Mouse (Mus musculus) CH12.LX (cell line): ENCODE measurements at regions not wholly inside any gene's neighbourhood (a gene's known extent, or its start where the extent isn't known, plus 50 kb on each side); places are given as distances from the start of the nearest gene placed in this dataset.

Source experiments
- DNase-seq: peaks from one replicate; pipeline ENCODE4 v3.0.0-alpha.2; 2013; ENCODE audit errors: extremely low read depth
- H3K27ac ChIP-seq: 2 replicates; pipeline ENCODE4 v1.5.1; 2012; ENCODE audit warnings: low read depth, mild to moderate bottlenecking, control low read depth, moderate library complexity; ENCODE audit not compliant: insufficient read depth
- H3K27me3 ChIP-seq: replicated peaks from 2 replicates; pipeline ENCODE3; 2012; ENCODE audit warnings: inconsistent platforms
- H3K36me3 ChIP-seq, 2 experiments: replicated peaks in 1 of 2; 2 replicates each; pipeline versions ENCODE3 to v1.6.1; 2012; ENCODE audit warnings: inconsistent platforms in 1 of 2, low read length in 1 of 2, mild to moderate bottlenecking in 1 of 2, mixed read lengths in 1 of 2, moderate library complexity in 1 of 2; ENCODE audit not compliant: control insufficient read depth in 1 of 2, insufficient read depth in 1 of 2
- H3K4me1 ChIP-seq, 2 experiments: 2 replicates each; pipeline ENCODE4 v1.6.1; 2012; ENCODE audit warnings: inconsistent platforms in 1 of 2, moderate library complexity in 1 of 2; ENCODE audit not compliant: insufficient read depth in 2 of 2, control insufficient read depth in 1 of 2
- H3K4me2 ChIP-seq: 2 replicates; pipeline ENCODE4 v1.6.1; 2012; ENCODE audit warnings: low read depth, mild to moderate bottlenecking, control low read depth; ENCODE audit not compliant: poor library complexity, insufficient read depth, severe bottlenecking
- H3K4me3 ChIP-seq, 3 experiments: fragments of 150-350 bp in 1 of 3; sonication (generic) in 1 of 3; replicated peaks in 1 of 3; 2 replicates each; pipeline versions ENCODE3 to v1.5.1; 2011 to 2012; ENCODE audit warnings: low read depth in 2 of 3, low read length in 2 of 3, mild to moderate bottlenecking in 2 of 3, moderate library complexity in 2 of 3, control low read depth in 1 of 3, improper control_type of control experiment in 1 of 3, inconsistent platforms in 1 of 3, mixed read lengths in 1 of 3; ENCODE audit not compliant: poor library complexity in 1 of 3
- H3K79me2 ChIP-seq: replicated peaks from 2 replicates; pipeline ENCODE4 v1.6.1; 2012; ENCODE audit warnings: mild to moderate bottlenecking, moderate library complexity; ENCODE audit not compliant: control insufficient read depth, poor library complexity, insufficient read depth, severe bottlenecking; ENCODE audit errors: extremely low read depth
- H3K9ac ChIP-seq: 2 replicates; pipeline ENCODE4 v1.6.1; 2012; ENCODE audit warnings: low read depth, mild to moderate bottlenecking, control low read depth, moderate library complexity; ENCODE audit not compliant: insufficient read depth
- H3K9me3 ChIP-seq: replicated peaks from 2 replicates; pipeline ENCODE3; 2012; ENCODE audit warnings: low read length, inconsistent platforms, mixed read lengths
- BHLHE40 ChIP-seq: IDR thresholded peaks from 2 replicates; pipeline ENCODE4 v1.6.1; 2011; ENCODE audit warnings: mild to moderate bottlenecking, low read depth, low read length, improper control_type of control experiment
- CHD1 ChIP-seq: IDR thresholded peaks from 2 replicates; pipeline ENCODE4 v1.6.1; 2012; ENCODE audit warnings: low read depth, low read length, improper control_type of control experiment, inconsistent platforms
- CHD2 ChIP-seq: IDR thresholded peaks from 2 replicates; pipeline ENCODE4 v1.6.1; 2011; ENCODE audit warnings: low read length, improper control_type of control experiment
- CTCF ChIP-seq, 2 experiments: IDR thresholded peaks in 1 of 2; conservative IDR thresholded peaks in 1 of 2; 2 replicates each; pipeline ENCODE4 v1.5.1; 2011 to 2012; ENCODE audit warnings: low read depth in 2 of 2, low read length in 2 of 2, improper control_type of control experiment in 1 of 2, inconsistent platforms in 1 of 2, mild to moderate bottlenecking in 1 of 2, moderate library complexity in 1 of 2
- ELF1 ChIP-seq: IDR thresholded peaks from 2 replicates; pipeline ENCODE4 v1.6.1; 2014; ENCODE audit warnings: low read depth, mild to moderate bottlenecking, inconsistent platforms, low read length, improper control_type of control experiment
- ETS1 ChIP-seq: conservative IDR thresholded peaks from 2 replicates; pipeline ENCODE4 v1.6.1; 2012; ENCODE audit warnings: low read depth, mild to moderate bottlenecking, inconsistent platforms, low read length, improper control_type of control experiment, moderate library complexity
- GABPA ChIP-seq: IDR thresholded peaks from 2 replicates; pipeline ENCODE4 v1.6.1; 2012; ENCODE audit warnings: low read depth, low read length, improper control_type of control experiment, inconsistent platforms; ENCODE audit not compliant: insufficient replicate concordance
- IRF4 ChIP-seq: IDR thresholded peaks from 2 replicates; pipeline ENCODE4 v1.6.1; 2014; ENCODE audit warnings: low read depth, mild to moderate bottlenecking, inconsistent platforms, low read length, improper control_type of control experiment
- JUND ChIP-seq: conservative IDR thresholded peaks from 2 replicates; pipeline ENCODE4 v1.6.1; 2011; ENCODE audit warnings: low read depth, low read length, improper control_type of control experiment
- MAFK ChIP-seq: IDR thresholded peaks from 2 replicates; pipeline ENCODE4 v1.6.1; 2011; ENCODE audit warnings: low read length, improper control_type of control experiment; ENCODE audit not compliant: insufficient replicate concordance
- MAX ChIP-seq: IDR thresholded peaks from 2 replicates; pipeline ENCODE4 v1.6.1; 2011; ENCODE audit warnings: low read length, improper control_type of control experiment
- MAZ ChIP-seq: IDR thresholded peaks from 2 replicates; pipeline ENCODE4 v1.6.1; 2012; ENCODE audit warnings: low read depth, mild to moderate bottlenecking, inconsistent platforms, low read length, improper control_type of control experiment, moderate library complexity
- MYC ChIP-seq: IDR thresholded peaks from 2 replicates; pipeline ENCODE4 v1.6.1; 2011; ENCODE audit warnings: low read depth, mild to moderate bottlenecking, improper control_type of control experiment, low read length
- NRF1 ChIP-seq: IDR thresholded peaks from 2 replicates; pipeline ENCODE4 v1.6.1; 2014; ENCODE audit warnings: low read depth, mild to moderate bottlenecking, inconsistent platforms, low read length, improper control_type of control experiment, moderate library complexity
- POLR2AphosphoS2 ChIP-seq: IDR thresholded peaks from 2 replicates; pipeline ENCODE4 v1.6.1; 2011; ENCODE audit warnings: low read depth, low read length, improper control_type of control experiment
- RAD21 ChIP-seq: IDR thresholded peaks from 2 replicates; pipeline ENCODE4 v1.6.1; 2011; ENCODE audit warnings: low read depth, mild to moderate bottlenecking, low read length, improper control_type of control experiment, moderate library complexity
- SIN3A ChIP-seq: IDR thresholded peaks from 2 replicates; pipeline ENCODE4 v1.6.1; 2012; ENCODE audit warnings: low read length, improper control_type of control experiment, inconsistent platforms
- SMC3 ChIP-seq: IDR thresholded peaks from 2 replicates; pipeline ENCODE4 v1.6.1; 2011; ENCODE audit warnings: low read depth, low read length, improper control_type of control experiment
- TBP ChIP-seq: conservative IDR thresholded peaks from 2 replicates; pipeline ENCODE4 v1.6.1; 2011; ENCODE audit warnings: low read depth, low read length, improper control_type of control experiment
- TCF12 ChIP-seq: IDR thresholded peaks from 2 replicates; pipeline ENCODE4 v1.6.1; 2014; ENCODE audit warnings: low read depth, mild to moderate bottlenecking, inconsistent platforms, low read length, improper control_type of control experiment
- USF1 ChIP-seq: IDR thresholded peaks from 2 replicates; pipeline ENCODE4 v1.6.1; 2014; ENCODE audit warnings: low read depth, mild to moderate bottlenecking, inconsistent platforms, low read length, improper control_type of control experiment
- USF2 ChIP-seq: conservative IDR thresholded peaks from 2 replicates; pipeline ENCODE4 v1.6.1; 2011; ENCODE audit warnings: low read depth, low read length, improper control_type of control experiment
- ZKSCAN1 ChIP-seq: IDR thresholded peaks from 2 replicates; pipeline ENCODE4 v1.6.1; 2012; ENCODE audit warnings: low read depth, inconsistent platforms, low read length, improper control_type of control experiment, borderline replicate concordance
- ZMIZ1 ChIP-seq: IDR thresholded peaks from 2 replicates; pipeline ENCODE4 v1.6.1; 2012; ENCODE audit warnings: low read depth, mild to moderate bottlenecking, inconsistent platforms, low read length, improper control_type of control experiment
- ZNF384 ChIP-seq: IDR thresholded peaks from 2 replicates; pipeline ENCODE4 v1.6.1; 2012; ENCODE audit warnings: low read depth, low read length, improper control_type of control experiment, inconsistent platforms
- dilution Hi-C: fragments of 300-500 bp; cut with MboI; formaldehyde crosslinking; loops from 2 replicates; pipeline ENCODE4 v1.14.3; 2020; ENCODE audit warnings: low sequenced_read_pairs; ENCODE audit not compliant: extremely low pct_unique_long_range_greater_than_20kb, extremely low pct_ligation_motif_present
- in situ Hi-C: fragments of 300-500 bp; cut with MboI; formaldehyde crosslinking; loops from 3 replicates; pipeline ENCODE4 v1.14.3; 2019; ENCODE audit warnings: low sequenced_read_pairs, low pct_ligation_motif_present, low pct_unique_long_range_greater_than_20kb, mixed read lengths

DNA sequence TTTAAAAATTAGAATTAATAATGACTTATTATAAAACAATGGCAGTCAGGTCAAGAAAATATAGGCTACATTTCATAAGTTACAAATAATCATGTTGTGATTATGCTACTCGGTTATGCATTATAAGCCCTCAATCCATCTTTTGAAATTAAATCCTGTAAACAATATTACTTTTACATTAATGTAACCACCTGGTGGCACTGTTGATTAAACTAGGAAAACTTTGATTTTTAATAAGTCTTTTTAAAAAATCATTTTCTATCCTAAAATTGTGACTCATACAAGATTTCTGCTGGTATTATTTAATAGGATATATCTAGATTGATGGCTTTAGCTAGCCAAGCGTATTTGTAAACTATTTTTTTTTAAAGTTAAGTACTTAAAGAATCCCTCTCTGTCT is 810.6 kb upstream of the Tmprss15 start:
- Histone ChIP-seq H3K79me2 (no peaks in the 10 kb centered on the region), H3K36me3 (no peaks in the 10 kb centered on the region), H3K4me3 (no peak overlapping the region), H3K4me1 (no peaks in the 10 kb centered on the region), H3K9ac (no peak overlapping the region), H3K27ac (no peak overlapping the region), H3K4me2 (no peak overlapping the region), H3K9me3 (peaks cover 36% of the 10 kb centered on the region), H3K27me3 (no peaks in the 10 kb centered on the region)
- dilution Hi-C loops (no loop called here), in situ Hi-C loops (no loop called here)
- no peak for TF ChIP-seq TBP
- no peak for TF ChIP-seq RAD21
- TF ChIP-seq TCF12 = no peak
- TF ChIP-seq ELF1 = no peak
- TF ChIP-seq JUND = no peak
- TF ChIP-seq IRF4 = no peak
- no peak for TF ChIP-seq CHD2
- no peak for TF ChIP-seq SMC3
- TF ChIP-seq GABPA = no peak
- TF ChIP-seq ZNF384 = no peak
- TF ChIP-seq NRF1 = no peak
- TF ChIP-seq CHD1 = no peak
- TF ChIP-seq MYC = no peak
- no peak for TF ChIP-seq USF1
- DNase-seq = no peak

DNA sequence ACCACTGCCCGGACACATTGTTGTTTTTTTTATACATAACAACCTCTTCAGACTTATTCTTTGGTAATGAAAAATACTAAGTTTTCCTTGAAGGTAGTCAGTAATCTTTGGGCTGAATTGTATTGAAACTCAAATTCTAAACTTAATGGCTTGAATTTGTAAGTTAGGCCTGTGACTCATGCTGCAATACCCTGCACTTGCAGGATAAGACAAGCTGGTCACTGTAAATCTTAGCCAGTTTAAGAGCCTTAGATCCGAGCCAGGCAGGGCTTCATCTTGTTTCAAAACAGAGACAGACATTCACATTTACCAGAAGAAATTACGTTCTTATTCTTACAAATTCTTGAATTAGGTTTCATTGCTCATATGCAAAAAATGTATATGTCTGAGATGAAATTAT is 791.0 kb upstream of the Tmprss15 start:
- Histone ChIP-seq H3K27me3 (no peaks in the 10 kb centered on the region), H3K9ac (no peak overlapping the region), H3K4me3 (no peak overlapping the region), H3K27ac (no peak overlapping the region), H3K9me3 (peaks cover 20% of the 10 kb centered on the region), H3K4me2 (no peak overlapping the region), H3K4me1 (no peaks in the 10 kb centered on the region), H3K36me3 (no peaks in the 10 kb centered on the region), H3K79me2 (no peaks in the 10 kb centered on the region)
- DNase-seq = no peak
- dilution Hi-C loops (no loop called here), in situ Hi-C loops (no loop called here)
- TF ChIP-seq MAZ (no peak), SIN3A (no peak), GABPA (no peak), SMC3 (no peak), USF2 (no peak), CTCF (conservative IDR thresholded peaks at IDR 0.05 in 1 of 2, IDR thresholded peaks at IDR 0.05 in 1 of 2; ENCODE audit: low read depth in 2 of 2, low read length in 2 of 2) (no peak), ETS1 (no peak), TCF12 (no peak), MAX (no peak), ZNF384 (no peak), USF1 (no peak), BHLHE40 (no peak), NRF1 (no peak), ZMIZ1 (no peak), CHD2 (no peak), MAFK (no peak), POLR2AphosphoS2 (no peak), ZKSCAN1 (no peak), IRF4 (no peak)
